Mouse (Mus musculus) retina, postnatal 7 days (tissue): ENCODE results near the gene Myo16.
A peak's percentile ranks its signal among the peaks of the same experiment; 100 is the strongest.

Experiments
- DNase-seq: peaks from one replicate; pipeline ENCODE4 v3.0.0-alpha.2; 2012; ENCODE audit warnings: low read depth, low spot score

The Myo16 gene

DNA sequence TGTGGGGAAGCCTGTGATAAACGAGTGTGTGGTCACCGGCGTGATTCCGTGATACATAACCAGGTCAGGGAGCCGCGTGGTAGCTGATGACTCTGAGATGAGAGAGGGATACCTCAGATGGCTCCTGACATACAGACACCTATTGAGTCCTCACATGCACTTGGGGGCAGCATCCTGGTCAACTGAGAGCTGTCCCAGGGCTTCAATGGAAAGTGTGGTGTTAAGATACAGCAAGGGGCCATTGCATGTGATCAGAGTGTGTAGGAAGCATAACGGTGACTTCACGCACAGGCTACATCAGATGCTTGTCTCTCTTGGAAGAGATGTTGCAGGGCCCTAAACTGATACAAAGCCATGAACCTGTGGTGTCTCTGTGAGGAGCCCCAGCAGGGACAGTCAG is 260.2 kb downstream of the Myo16 start:
- DNase-seq = no peak

DNA sequence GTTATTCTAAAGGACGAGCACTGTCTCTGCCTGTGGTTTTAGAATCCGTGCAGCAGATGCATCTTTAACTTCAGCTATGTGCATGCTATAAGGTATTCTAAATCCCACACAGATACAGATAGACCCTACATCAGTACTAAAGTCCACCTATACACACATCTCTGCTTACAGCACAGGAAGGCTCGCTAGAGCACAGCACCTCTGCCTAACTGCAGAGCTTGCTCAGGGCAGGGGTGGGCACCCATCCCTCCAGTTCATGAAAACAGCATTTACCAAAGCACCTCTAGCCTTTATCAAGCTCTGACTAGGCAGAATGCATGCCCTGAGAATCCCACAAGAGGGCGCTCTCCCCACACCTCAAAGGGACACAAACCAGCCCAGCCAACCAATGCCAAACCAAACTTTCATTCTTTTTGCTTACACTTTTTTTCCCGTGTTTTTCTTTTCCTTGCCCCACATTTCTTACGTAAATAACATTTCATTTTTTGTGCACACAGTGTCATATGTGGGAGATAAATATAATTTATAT is 261.0 kb downstream of the Myo16 start:
- peak; percentile 56 for DNase-seq

DNA sequence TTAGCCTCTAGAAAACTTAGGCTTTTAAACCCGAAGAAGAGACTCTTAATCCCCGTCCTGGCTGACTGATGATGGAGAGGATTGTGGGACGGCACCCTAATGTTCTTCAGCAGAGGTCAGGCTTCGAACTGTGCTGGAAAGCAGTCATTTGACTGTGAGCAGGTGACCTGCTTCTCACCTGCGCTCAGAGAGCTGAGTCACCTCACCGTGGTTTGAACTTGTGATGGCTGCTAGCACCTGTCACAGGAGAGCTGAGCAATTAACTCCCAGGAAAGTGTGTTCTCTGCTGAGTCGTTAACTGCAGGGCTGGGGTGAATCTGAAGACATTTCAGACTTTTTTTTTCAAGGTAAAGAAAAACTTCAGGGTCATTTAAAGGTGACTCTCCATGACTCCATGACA is 261.6 kb downstream of the Myo16 start:
- no peak for DNase-seq

DNA sequence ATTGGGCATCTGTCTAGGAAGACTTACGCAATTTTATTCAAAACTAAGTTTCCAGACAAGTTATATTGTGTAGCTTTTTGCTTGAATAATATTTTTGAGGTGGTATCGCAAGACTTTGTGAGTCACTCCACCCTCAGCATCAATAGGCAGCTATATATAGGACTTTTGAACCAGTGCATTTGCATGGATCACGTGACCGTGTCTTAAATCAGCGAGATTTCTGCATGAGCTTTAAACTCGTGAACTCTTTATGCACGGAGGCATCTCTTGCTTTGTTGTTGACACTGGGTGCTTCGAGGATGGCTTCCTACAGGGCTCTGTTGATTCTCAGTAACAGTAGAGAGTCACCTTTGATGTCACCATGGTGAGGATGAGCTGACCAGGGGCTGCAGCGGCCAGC is 262.2 kb downstream of the Myo16 start:
- DNase-seq = no peak

DNA sequence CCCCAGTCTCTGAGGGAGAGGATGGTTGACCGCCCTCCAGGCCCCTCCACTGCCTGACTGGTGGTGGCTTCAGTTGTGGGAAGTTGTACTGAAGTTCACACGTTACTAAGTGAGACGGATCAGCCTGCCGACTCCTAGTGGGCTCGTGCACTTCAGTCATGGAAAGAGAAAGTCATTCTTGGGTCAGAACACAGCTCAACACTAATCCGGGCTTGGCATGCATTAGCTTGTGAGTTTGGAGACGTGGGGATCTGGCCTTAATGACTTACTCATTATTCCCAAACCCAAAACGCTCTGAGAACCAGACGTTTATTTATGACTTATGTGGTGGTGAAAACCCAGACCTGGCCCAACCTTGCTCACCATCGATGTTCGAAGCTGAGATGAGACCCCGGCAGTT is 263.1 kb downstream of the Myo16 start:
- no peak for DNase-seq

DNA sequence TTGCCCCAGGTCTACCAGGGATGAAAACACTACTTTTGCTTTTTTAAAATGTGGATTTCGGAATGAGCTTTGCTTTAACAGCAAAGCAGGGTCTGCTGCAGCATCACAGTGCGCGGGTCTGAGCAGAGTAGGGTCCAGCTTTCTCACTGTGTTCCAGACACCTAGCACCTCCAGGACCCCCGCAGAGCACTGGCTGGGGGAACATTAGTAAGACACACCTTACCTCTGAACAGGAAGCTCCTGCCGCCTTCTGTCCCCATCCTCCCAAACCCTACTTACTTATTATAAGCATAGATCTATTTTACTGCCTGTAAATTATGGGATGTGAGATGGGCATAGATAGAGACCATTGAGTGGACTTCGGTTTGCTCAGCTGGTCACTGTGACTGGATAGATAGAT is 263.6 kb downstream of the Myo16 start:
- DNase-seq = no peak

DNA sequence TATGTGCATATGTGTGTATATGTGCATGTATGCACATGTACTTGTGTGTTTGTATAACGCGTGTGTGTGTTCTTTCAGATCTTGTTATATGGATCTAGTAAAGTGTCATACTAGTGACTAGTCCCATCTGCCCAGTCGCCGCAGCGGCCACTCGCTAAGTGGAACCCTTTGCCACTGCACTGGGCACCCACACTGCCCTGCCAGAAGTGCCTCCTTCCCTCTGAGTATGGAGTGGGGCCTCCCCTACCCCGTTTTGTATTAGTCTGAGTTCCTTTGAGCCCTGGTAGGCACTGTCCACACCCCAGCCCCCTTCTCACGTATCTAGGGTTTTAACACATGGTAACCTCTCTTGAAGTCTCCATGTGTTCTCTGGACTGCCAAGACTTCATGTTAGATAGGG is 264.3 kb downstream of the Myo16 start:
- DNase-seq = no peak

DNA sequence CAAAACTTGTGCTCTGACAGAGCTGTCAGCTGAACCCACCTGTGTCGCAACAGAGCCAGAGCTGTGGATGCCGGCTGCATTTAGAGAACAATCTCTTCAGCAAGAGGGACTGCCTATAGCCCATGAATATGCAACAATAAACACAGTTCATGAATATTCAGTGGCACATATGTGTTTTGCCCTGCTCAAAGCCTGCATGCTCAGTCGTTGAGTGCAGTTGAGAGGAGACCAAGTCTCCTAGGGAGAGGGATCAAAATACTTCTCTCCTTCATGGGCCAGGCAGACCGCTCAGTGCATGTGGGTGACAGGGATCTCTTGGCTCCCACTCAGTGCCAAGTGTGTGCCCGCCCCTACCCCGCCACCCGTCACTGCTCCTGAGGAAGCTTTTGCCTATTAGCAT is 265.3 kb downstream of the Myo16 start:
- DNase-seq = no peak

DNA sequence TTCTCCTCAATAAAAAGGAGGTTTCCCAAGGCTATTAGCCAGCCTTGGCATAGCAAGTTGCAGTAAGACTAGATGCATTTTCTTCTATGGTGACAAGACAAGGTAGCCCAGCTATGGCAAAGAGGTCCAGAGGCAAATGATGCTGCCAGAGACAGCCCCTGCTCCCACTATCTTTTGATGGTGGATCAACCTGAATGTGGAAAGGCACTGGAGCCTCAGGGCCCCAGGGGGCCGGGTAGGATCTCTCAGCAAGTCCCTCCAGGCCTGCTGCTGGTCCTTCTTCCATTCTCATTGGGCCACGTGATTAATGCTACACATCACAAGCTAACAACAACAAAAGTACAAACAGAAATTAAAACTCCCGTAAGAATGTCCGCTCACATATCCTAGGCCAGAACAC is 266.0 kb downstream of the Myo16 start:
- DNase-seq = no peak

DNA sequence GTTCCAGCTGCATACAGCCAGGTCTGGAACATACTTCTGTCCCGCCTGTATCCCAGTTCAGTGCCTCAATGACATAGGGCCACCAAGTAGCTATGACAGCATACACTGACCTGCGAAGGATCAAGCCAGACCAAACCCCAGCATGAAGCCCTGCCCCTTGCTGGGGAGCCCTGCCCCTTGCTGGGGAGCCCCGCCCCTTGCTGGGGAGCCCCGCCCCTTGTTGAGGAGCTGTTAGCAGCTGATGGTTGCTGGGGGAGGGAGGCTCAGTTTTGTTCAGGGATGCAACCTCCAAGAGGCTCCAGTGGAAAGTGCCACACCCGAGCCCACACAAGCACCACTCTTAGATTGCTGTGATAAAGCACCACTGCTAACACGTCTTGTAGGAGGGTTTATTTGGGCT is 266.8 kb downstream of the Myo16 start:
- DNase-seq = no peak

DNA sequence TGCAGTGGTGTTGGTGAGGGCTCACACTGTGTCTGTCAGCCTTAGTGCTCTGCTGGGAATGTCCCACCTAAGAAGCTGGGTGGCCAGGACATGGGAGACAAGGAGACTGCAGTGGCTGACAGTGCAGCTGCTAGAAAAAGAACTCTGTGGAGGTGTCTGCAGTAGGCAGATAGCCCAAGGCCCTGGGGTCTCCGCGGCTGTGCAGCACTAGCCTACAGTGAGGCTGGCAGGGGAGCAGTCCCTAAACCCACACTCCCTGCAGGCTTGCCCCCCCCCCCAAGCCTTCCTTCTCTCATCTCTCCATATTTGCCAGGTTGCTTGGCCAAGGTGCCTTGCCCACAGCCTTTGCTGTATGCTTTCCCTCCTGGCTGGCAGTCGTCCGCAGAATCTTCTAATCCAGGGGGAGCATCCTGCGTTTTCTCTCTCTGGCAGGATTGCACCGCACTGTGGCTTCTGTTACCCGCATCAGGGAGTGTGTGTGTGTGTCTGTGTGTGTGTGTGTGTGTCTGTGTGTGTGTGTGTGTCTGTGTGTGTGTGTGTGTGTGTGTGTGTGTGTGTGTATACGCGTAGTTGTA is 267.9 kb downstream of the Myo16 start:
- DNase-seq = no peak

DNA sequence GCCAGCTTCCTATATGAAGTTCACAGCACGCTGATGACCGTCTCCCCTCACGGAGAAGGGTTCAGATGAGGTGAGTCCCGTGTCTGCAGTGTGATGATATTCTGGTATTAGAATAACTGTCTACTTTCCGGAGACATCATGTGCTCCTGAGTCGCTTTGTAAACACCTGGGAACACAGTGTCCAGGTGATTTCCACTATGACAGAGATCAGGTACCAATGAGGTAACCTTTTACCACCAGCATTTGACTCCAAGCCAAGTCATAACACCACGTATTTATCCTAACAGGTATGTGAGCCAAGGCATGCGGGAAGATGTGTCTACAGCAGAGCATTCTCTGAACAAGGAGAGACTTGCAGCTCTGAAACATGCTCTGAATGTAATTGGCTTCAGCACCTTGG is 281.8 kb downstream of the Myo16 start:
- no peak for DNase-seq

DNA sequence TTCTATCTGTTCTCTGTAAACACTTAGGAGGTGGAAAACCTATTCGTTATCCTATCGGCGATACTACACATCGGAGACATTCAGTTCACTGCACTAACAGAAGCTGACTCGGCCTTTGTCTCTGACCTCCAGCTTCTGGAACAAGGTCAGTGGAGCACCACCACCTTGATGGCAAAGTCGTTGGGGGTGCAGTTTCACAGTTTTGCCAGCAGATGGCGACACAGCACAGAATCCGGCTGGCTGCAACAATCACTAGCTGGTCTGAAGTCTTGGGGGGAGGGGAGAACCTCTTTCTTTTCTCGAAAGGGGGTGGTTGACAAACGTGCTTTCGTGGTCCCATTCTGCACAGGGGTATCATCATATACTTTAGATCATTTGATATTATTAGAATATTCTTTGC is 285.1 kb downstream of the Myo16 start:
- peak; percentile 62 for DNase-seq

DNA sequence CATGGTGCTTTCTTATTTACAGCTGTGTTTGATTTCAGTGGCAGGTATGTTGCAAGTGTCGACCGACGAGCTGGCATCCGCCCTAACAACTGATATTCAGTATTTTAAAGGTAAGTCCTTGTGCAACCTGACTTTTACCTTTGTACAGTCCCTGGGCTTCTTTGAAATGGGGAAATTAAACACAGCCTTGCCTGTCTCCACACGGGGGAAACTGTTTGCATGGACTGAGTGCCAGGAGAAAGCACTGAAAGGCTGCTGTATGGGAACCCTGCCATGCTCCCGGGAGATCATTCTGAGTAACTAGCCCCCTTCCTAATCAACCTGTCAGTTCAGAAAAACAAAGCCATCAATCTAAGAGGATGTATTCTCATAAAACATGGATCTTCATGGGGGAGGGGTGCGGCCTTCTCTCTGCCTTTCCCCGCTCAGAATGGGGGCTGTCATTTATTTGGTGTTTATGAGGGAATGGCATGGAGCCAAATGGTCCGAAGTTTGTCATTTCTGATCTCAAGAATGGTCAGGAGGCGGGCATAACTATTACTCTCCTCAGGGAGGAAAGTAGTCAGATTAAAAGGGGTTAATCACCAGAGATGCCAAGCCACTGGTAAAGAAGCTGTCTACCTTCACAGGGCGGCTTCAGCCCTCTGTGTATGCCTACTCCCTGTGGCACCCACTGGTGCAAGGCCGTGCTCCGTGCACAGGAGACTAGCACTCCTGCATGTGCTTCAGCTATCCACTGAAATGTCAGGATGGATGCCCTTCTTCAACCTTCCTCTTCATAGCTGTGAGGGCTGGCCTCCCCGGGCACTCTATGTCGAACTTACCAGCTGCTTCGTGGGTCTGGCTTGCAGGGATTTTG is 286.1 kb downstream of the Myo16 start:
- no peak for DNase-seq

DNA sequence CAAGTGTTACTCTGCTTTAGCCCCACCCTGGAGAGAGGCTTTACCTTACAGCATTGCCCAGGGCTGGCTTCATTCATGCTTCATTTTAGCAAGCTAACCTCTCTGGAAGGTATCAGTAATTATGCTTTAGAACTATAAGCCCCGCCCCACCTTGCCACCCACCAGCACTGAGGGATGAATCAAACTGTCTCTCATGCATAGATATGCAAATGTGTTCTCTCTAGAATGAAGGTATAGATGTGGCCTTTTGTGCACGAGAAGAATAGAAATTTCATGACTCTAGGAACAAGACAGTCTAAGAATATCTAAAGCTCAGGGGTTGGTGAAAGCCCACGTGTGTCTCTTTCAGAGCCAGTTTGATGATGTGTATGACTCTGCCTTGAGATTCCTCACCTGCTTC is 288.9 kb downstream of the Myo16 start:
- DNase-seq = no peak

DNA sequence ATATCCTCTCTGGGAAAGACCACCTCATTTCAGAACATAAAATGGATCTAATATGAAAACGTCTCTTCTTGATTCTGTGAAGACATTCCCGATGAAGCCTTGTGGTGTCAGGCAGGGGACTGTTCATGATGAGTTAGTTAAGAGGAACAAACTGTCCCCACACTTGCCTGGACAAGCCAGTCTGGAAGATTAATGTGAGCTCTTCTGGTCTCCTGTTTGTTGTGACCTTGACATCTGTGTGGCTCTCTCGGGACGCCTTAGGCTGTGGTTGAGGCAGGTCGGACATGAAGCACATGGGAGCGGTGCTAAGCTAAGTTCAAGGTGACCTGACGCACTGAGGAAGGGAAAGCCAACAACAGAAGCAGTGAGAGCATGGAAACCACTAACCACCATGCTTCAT is 291.3 kb downstream of the Myo16 start:
- DNase-seq = no peak

DNA sequence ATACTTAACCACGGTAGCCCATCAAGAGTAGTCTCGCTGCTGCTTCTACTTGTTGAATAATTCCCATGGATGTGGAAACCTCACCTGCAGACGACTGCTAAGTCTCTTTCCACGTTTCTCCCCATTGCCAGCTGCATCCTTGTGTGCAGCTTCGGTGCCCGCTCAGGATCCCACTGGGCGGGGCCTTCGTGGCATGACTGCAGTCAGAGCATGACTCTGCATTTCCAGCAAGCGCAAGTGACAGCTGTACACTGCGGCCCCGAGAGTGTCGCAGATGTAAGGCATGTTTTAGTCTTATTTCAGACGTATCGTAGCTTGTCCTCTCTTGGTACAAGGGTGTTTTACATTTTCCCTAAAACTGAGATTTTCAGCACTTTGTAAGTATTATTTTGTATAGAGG is 294.8 kb downstream of the Myo16 start:
- DNase-seq = no peak

DNA sequence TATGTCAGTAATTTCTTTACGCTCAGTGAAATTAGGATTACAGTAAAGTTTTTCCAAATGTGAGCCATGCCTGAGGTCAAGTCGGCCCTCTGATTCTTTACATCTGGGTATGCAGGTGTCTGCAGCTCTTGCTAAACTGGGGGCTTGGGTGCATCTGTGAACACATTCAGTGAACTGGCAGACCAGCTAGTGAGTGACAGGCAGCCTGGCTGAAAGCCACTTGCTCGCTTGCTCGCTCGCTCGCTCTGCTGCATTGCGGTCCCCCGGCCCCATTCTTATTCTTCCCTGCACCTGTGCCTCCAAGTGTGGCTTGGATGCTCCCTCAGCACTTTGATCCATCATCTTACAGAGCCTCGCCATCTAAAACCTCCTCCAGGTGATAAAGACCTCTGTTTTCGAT is 299.3 kb downstream of the Myo16 start:
- no peak for DNase-seq

DNA sequence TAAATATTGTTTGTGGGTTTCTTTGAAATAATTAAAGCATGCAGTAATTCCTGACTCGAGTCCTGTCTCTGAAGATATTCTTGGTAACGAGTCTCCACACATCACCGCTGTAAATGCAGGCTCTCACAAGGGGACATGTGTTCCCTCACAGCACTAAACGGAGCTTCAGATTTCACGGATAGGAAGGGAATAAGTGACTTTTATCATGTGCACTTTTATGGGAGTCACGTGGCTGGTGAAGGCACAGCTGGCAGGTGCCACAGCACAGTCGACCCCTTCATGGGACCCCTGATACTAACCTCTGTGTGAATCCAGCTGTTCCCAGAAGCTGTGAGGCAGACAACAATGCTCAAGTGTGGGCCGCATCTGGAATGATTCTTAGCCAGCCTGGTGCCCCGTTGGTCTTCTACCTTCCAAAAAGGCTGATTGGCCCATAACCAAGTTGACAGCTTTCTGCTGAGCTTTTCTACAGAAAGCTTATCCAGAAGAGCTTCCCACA is 304.5 kb downstream of the Myo16 start:
- DNase-seq = no peak

DNA sequence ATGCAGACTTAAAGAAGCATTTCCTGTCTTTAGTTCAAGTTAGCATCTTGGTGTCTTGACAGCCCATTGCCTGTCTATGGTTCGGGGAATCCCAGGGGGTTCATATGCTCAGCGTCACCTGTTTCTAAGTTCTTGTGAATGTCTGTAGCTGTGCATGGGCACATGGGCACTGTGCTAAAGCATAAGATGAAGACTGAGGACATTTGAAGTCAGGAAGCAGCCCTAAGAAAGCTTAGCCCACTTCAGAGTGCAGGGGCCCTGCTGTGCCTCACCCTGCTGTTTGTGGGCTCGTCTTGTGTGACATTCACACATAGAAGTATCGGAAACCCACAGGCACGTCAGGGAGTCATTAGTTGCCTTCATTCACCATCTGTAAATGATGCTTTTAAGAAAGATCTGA is 308.6 kb downstream of the Myo16 start:
- no peak for DNase-seq

DNA sequence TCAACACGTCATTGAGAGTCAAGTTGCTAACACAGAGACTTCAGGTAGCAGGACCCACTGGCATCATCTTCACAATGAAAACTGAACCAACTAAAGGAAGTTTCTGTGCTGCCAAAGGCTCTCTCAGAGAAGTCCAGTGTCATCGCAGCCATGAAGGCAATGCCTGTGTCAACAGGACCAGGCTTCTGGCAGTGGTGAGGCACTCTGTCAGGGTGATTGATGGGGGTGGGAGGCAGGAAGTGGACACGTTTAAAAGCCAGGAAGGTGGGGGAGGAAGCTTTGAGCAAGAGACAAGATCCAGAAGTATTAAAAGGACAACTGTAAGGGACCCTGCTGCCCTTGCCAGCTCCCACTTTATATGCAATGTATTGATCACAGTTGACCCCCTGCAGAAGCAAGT is 314.8 kb downstream of the Myo16 start:
- no peak for DNase-seq

DNA sequence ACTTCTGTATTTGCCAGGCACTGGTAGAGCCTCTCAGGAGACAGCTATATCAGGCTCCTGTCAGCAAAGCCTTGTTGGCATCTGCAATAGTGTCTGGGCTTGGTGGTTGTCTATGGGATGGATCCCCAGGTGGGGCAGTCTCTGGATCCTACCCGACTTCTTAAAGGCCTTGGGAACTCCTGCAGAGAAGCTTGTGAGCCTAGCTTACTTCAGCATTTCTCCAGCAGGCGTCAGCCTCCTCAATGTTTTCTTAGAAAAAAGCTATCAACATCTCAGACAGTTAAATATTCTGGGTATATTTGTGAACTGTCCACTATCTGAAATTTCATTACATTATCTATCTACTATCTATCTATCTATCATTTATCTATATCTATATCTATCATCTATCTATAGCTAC is 315.9 kb downstream of the Myo16 start:
- no peak for DNase-seq

DNA sequence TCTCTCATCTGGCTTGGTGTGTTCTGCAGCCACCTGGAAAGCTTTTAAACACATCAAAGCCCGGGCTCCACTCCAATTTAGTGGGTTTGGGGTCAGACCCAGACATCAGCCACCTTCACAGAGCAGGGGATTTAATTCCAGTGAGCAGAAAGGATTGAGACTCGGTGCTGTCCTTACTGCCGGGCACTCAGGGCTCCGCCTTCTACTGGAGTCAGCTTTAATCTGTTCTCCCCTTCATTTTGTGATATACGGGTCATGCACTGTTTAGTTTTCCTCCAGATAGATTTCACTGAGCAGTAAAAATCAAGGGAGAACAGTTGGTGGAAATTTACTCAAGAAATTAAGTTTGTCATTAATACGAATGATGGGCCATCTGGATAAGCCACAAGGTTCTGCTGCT is 316.6 kb downstream of the Myo16 start:
- DNase-seq = no peak
